Mouse (Mus musculus): ENCODE measurements around the gene Aqp3.
A peak's percentile ranks its signal among the peaks of the same experiment; 100 is the strongest.

Gene Aqp3

GRCm38 (mm10) chr4:41107440-41107839 is 9.5 kb upstream of the Aqp3 start:
- no peak for DNase-seq (ENCODE audit: extremely low read depth, low read depth)

GRCm38 (mm10) chr4:41102901-41103300 is 4.9 kb upstream of the Aqp3 start:
- no peak for DNase-seq (ENCODE audit: extremely low read depth, low read depth)

- DNase-seq (ENCODE audit: extremely low read depth, low read depth), result no peak
Observed at GRCm38 (mm10) chr4:41100986-41101385, 3.0 kb upstream of the Aqp3 start.

- no peak for DNase-seq (ENCODE audit: extremely low read depth, low read depth)
Observed at GRCm38 (mm10) chr4:41098577-41098951, 581 bp upstream of the Aqp3 start.

GRCm38 (mm10) chr4:41097381-41097780 is 602 bp downstream of the Aqp3 start:
- DNase-seq (ENCODE audit: extremely low read depth, low read depth), result no peak

- peak; percentile 34 for DNase-seq (ENCODE audit: extremely low read depth, low read depth)
Observed at GRCm38 (mm10) chr4:41096794-41097193, 1.2 kb downstream of the Aqp3 start.

- no peak for DNase-seq (ENCODE audit: extremely low read depth, low read depth)
Observed at GRCm38 (mm10) chr4:41096169-41096568, 1.8 kb downstream of the Aqp3 start.

GRCm38 (mm10) chr4:41094361-41094760 is 3.6 kb downstream of the Aqp3 start:
- DNase-seq (ENCODE audit: extremely low read depth, low read depth), result no peak

GRCm38 (mm10) chr4:41092958-41093357 is 5.0 kb downstream of the Aqp3 start:
- no peak for DNase-seq (ENCODE audit: extremely low read depth, low read depth)

- no peak for DNase-seq (ENCODE audit: extremely low read depth, low read depth)
Observed at GRCm38 (mm10) chr4:41091391-41091790, 6.6 kb downstream of the Aqp3 start.

GRCm38 (mm10) chr4:41089705-41090104 is 8.3 kb downstream of the Aqp3 start:
- DNase-seq (ENCODE audit: extremely low read depth, low read depth), result no peak

GRCm38 (mm10) chr4:41089189-41089588 is 8.8 kb downstream of the Aqp3 start:
- no peak for DNase-seq (ENCODE audit: extremely low read depth, low read depth)

- peak; percentile 90 for DNase-seq (ENCODE audit: extremely low read depth, low read depth)
Observed at GRCm38 (mm10) chr4:41087459-41088298, 10.3 kb downstream of the Aqp3 start.

GRCm38 (mm10) chr4:41086947-41087346 is 11.0 kb downstream of the Aqp3 start:
- no peak for DNase-seq (ENCODE audit: extremely low read depth, low read depth)

- no peak for DNase-seq (ENCODE audit: extremely low read depth, low read depth)
Observed at GRCm38 (mm10) chr4:41084819-41085218, 13.2 kb downstream of the Aqp3 start.

GRCm38 (mm10) chr4:41082803-41083202 is 15.2 kb downstream of the Aqp3 start:
- peak; percentile 22 for DNase-seq (ENCODE audit: extremely low read depth, low read depth)

- DNase-seq (ENCODE audit: extremely low read depth, low read depth), result no peak
Observed at GRCm38 (mm10) chr4:41081733-41082132, 16.2 kb downstream of the Aqp3 start.

- no peak for DNase-seq (ENCODE audit: extremely low read depth, low read depth)
Observed at GRCm38 (mm10) chr4:41078726-41079125, 19.3 kb downstream of the Aqp3 start.

- no peak for DNase-seq (ENCODE audit: extremely low read depth, low read depth)
Observed at GRCm38 (mm10) chr4:41074461-41074860, 23.5 kb downstream of the Aqp3 start.

- peak; percentile 42 for DNase-seq (ENCODE audit: extremely low read depth, low read depth)
Observed at GRCm38 (mm10) chr4:41073008-41073817, 24.8 kb downstream of the Aqp3 start.

GRCm38 (mm10) chr4:41071500-41072429 is 26.2 kb downstream of the Aqp3 start:
- DNase-seq (ENCODE audit: extremely low read depth, low read depth), result no peak

Measured in MEL-GATA-1-ER (cell line).